Mouse (Mus musculus) neural tube, embryonic 13.5 days (tissue): ENCODE data around the gene Cacna1s. TPM values are rescaled to one million over a fixed set of nuclear protein-coding genes. Genes with fewer than 3 reads are reported as not detected.
A peak's percentile ranks its signal among the peaks of the same experiment; 100 is the strongest.

Experiments used
- ATAC-seq: fragments of 200-750 bp; cut with Nextera tagmentation; 2 replicates; pipeline ENCODE4 v1.8.0; 2017; ENCODE audit warnings: low read depth, mild to moderate bottlenecking, moderate TSS enrichment, moderate library complexity
- H3K27ac ChIP-seq: fragments of 300-500 bp; sonication (generic); replicated peaks from 2 replicates; pipeline ENCODE4 v1.5.1; 2015; ENCODE audit warnings: moderate library complexity, mild to moderate bottlenecking, inconsistent platforms
- H3K27me3 ChIP-seq: fragments of 300-500 bp; sonication (generic); 2 replicates; pipeline ENCODE4 v1.6.1; 2015; ENCODE audit warnings: mild to moderate bottlenecking, inconsistent platforms
- H3K36me3 ChIP-seq: fragments of 300-500 bp; sonication (generic); 2 replicates; pipeline ENCODE4 v1.6.1; 2015; ENCODE audit warnings: mild to moderate bottlenecking, inconsistent platforms
- H3K4me1 ChIP-seq: fragments of 300-500 bp; sonication (generic); replicated peaks from 2 replicates; pipeline ENCODE4 v1.6.1; 2015; ENCODE audit warnings: inconsistent platforms
- H3K4me2 ChIP-seq: fragments of 300-500 bp; sonication (generic); 2 replicates; pipeline ENCODE4 v1.6.1; 2015; ENCODE audit warnings: inconsistent platforms, mild to moderate bottlenecking, moderate library complexity
- H3K4me3 ChIP-seq: fragments of 300-500 bp; sonication (generic); 2 replicates; pipeline ENCODE4 v1.5.1; 2015; ENCODE audit warnings: mild to moderate bottlenecking, inconsistent platforms
- H3K9ac ChIP-seq: fragments of 300-500 bp; sonication (generic); 2 replicates; pipeline ENCODE4 v1.6.1; 2015; ENCODE audit warnings: moderate library complexity, mild to moderate bottlenecking, inconsistent platforms
- H3K9me3 ChIP-seq: fragments of 300-500 bp; sonication (generic); 2 replicates; pipeline ENCODE4 v1.6.1; 2016; ENCODE audit warnings: inconsistent platforms
- WGBS: fragments of 180-500 bp; shearing (Covaris S2); methylation state at CpG from one replicate; pipeline ENCODE4 v1.1.7; 2015; 5-methylcytosine and 5-hydroxymethylcytosine counted together
- polyA plus RNA-seq: library from polyadenylated mRNA; unstranded; fragments of >200 nt; fragmentation: Nextera tagmentation; extraction: Ambion mirVana; gene quantifications from 2 replicates; pipeline ENCODE4 v1.2.1, GENCODE M21; 2015

Gene Cacna1s
- polyA plus RNA-seq, 1 experiment from 2014 or later = 0.28 TPM

- no peaks in the 10 kb centered on the region for H3K36me3 ChIP-seq
- ATAC-seq = no peak
- no peak overlapping the region for H3K4me3 ChIP-seq
- no peak overlapping the region for H3K4me2 ChIP-seq
- WGBS = 85% methylated on average over 5 of the region's 5 CpGs
- no peaks in the 10 kb centered on the region for H3K27me3 ChIP-seq
- no peak overlapping the region for H3K9ac ChIP-seq
- H3K9me3 ChIP-seq = no peaks in the 10 kb centered on the region
- no peaks in the 10 kb centered on the region for H3K4me1 ChIP-seq
- no peak overlapping the region for H3K27ac ChIP-seq
Measured at GRCm38 (mm10) chr1:136094807-136095206, 42.3 kb downstream of the Cacna1s start.

GRCm38 (mm10) chr1:136102094-136102493 lies 49.5 kb downstream of the Cacna1s start:
- H3K9ac ChIP-seq = no peak overlapping the region
- ATAC-seq = no peak
- peaks cover 35% of the 10 kb centered on the region for H3K4me1 ChIP-seq
- WGBS = 75% methylated on average over 4 of the region's 4 CpGs
- no peaks in the 10 kb centered on the region for H3K27me3 ChIP-seq
- H3K27ac ChIP-seq = no peak overlapping the region
- no peak overlapping the region for H3K4me2 ChIP-seq
- no peaks in the 10 kb centered on the region for H3K9me3 ChIP-seq
- H3K36me3 ChIP-seq = no peaks in the 10 kb centered on the region
- H3K4me3 ChIP-seq = no peak overlapping the region

GRCm38 (mm10) chr1:136102551-136102950 lies 50.0 kb downstream of the Cacna1s start:
- no peak overlapping the region for H3K27ac ChIP-seq
- no peak for ATAC-seq
- no peak overlapping the region for H3K4me2 ChIP-seq
- no peaks in the 10 kb centered on the region for H3K27me3 ChIP-seq
- H3K4me3 ChIP-seq = no peak overlapping the region
- H3K9ac ChIP-seq = no peak overlapping the region
- H3K36me3 ChIP-seq = no peaks in the 10 kb centered on the region
- H3K4me1 ChIP-seq = peaks cover 35% of the 10 kb centered on the region
- 78% methylated on average over 3 of the region's 3 CpGs for WGBS
- no peaks in the 10 kb centered on the region for H3K9me3 ChIP-seq

GRCm38 (mm10) chr1:136102981-136103380 lies 50.4 kb downstream of the Cacna1s start:
- Histone ChIP-seq H3K36me3 (no peaks in the 10 kb centered on the region), H3K4me2 (no peak overlapping the region), H3K4me3 (no peak overlapping the region), H3K9ac (no peak overlapping the region), H3K9me3 (no peaks in the 10 kb centered on the region), H3K27me3 (no peaks in the 10 kb centered on the region), H3K4me1 (peaks cover 35% of the 10 kb centered on the region), H3K27ac (no peak overlapping the region)
- WGBS = 43% methylated on average over 2 of the region's 2 CpGs
- no peak for ATAC-seq

- H3K36me3 ChIP-seq = no peaks in the 10 kb centered on the region
- no peak overlapping the region for H3K27ac ChIP-seq
- no peak for ATAC-seq
- H3K9me3 ChIP-seq = no peaks in the 10 kb centered on the region
- H3K9ac ChIP-seq = no peak overlapping the region
- H3K4me1 ChIP-seq = peaks cover 35% of the 10 kb centered on the region
- H3K4me2 ChIP-seq = no peak overlapping the region
- no peak overlapping the region for H3K4me3 ChIP-seq
- WGBS = 80% methylated on average over 7 of the region's 7 CpGs
- H3K27me3 ChIP-seq = no peaks in the 10 kb centered on the region
Measured at GRCm38 (mm10) chr1:136103696-136104095, 51.1 kb downstream of the Cacna1s start.

GRCm38 (mm10) chr1:136104741-136105140 lies 52.2 kb downstream of the Cacna1s start:
- Histone ChIP-seq H3K27me3 (no peaks in the 10 kb centered on the region), H3K4me1 (peaks cover 35% of the 10 kb centered on the region), H3K9ac (peak overlapping the region; percentile 12; the same call in 1 of the 2 replicates), H3K27ac (0 out of 2 replicates have a peak overlapping the region, but pooled peaks have one; percentile 38), H3K4me3 (no peak overlapping the region), H3K9me3 (no peaks in the 10 kb centered on the region), H3K36me3 (no peaks in the 10 kb centered on the region), H3K4me2 (no peak overlapping the region)
- WGBS = 21% methylated on average over 4 of the region's 4 CpGs
- peak; percentile 74 for ATAC-seq

GRCm38 (mm10) chr1:136109464-136109863 lies 56.9 kb downstream of the Cacna1s start:
- Histone ChIP-seq H3K4me1 (peaks cover 12% of the 10 kb centered on the region), H3K27me3 (no peaks in the 10 kb centered on the region), H3K27ac (no peak overlapping the region), H3K36me3 (no peaks in the 10 kb centered on the region), H3K4me2 (no peak overlapping the region), H3K9ac (no peak overlapping the region), H3K9me3 (no peaks in the 10 kb centered on the region), H3K4me3 (no peak overlapping the region)
- 94% methylated on average over 2 of the region's 2 CpGs for WGBS
- no peak for ATAC-seq

GRCm38 (mm10) chr1:136116183-136116582 lies 63.6 kb downstream of the Cacna1s start:
- Histone ChIP-seq H3K4me1 (peaks cover 18% of the 10 kb centered on the region), H3K9me3 (no peaks in the 10 kb centered on the region), H3K27ac (no peak overlapping the region), H3K4me3 (no peak overlapping the region), H3K4me2 (no peak overlapping the region), H3K27me3 (no peaks in the 10 kb centered on the region), H3K9ac (no peak overlapping the region), H3K36me3 (no peaks in the 10 kb centered on the region)
- 31% methylated on average over 3 of the region's 3 CpGs for WGBS
- no peak for ATAC-seq

- H3K9ac ChIP-seq = no peak overlapping the region
- no peaks in the 10 kb centered on the region for H3K9me3 ChIP-seq
- H3K4me2 ChIP-seq = no peak overlapping the region
- no peak overlapping the region for H3K4me3 ChIP-seq
- H3K36me3 ChIP-seq = no peaks in the 10 kb centered on the region
- H3K27me3 ChIP-seq = no peaks in the 10 kb centered on the region
- 90% methylated on average over 9 of the region's 9 CpGs for WGBS
- H3K27ac ChIP-seq = no peak overlapping the region
- peaks cover 18% of the 10 kb centered on the region for H3K4me1 ChIP-seq
- no peak for ATAC-seq
Measured at GRCm38 (mm10) chr1:136117069-136117468, 64.5 kb downstream of the Cacna1s start.

GRCm38 (mm10) chr1:136118875-136119274 lies 66.3 kb downstream of the Cacna1s start:
- Histone ChIP-seq H3K4me2 (no peak overlapping the region), H3K4me1 (peaks cover 18% of the 10 kb centered on the region), H3K9ac (no peak overlapping the region), H3K27ac (no peak overlapping the region), H3K4me3 (no peak overlapping the region), H3K27me3 (no peaks in the 10 kb centered on the region), H3K9me3 (no peaks in the 10 kb centered on the region), H3K36me3 (no peaks in the 10 kb centered on the region)
- no peak for ATAC-seq
- 29% methylated on average over 8 of the region's 8 CpGs for WGBS

- Histone ChIP-seq H3K4me1 (peaks cover 22% of the 10 kb centered on the region), H3K9ac (no peak overlapping the region), H3K27ac (no peak overlapping the region), H3K4me3 (no peak overlapping the region), H3K36me3 (no peaks in the 10 kb centered on the region), H3K4me2 (no peak overlapping the region), H3K27me3 (no peaks in the 10 kb centered on the region), H3K9me3 (no peaks in the 10 kb centered on the region)
- 53% methylated on average over 7 of the region's 7 CpGs for WGBS
- no peak for ATAC-seq
Measured at GRCm38 (mm10) chr1:136119571-136120262, 67.2 kb downstream of the Cacna1s start.

- Histone ChIP-seq H3K4me2 (no peak overlapping the region), H3K4me3 (no peak overlapping the region), H3K27ac (no peak overlapping the region), H3K9ac (no peak overlapping the region), H3K36me3 (no peaks in the 10 kb centered on the region), H3K9me3 (no peaks in the 10 kb centered on the region), H3K27me3 (no peaks in the 10 kb centered on the region), H3K4me1 (peaks cover 22% of the 10 kb centered on the region)
- 74% methylated on average over 1 of the region's 1 CpGs for WGBS
- no peak for ATAC-seq
Measured at GRCm38 (mm10) chr1:136120263-136120603, 67.7 kb downstream of the Cacna1s start.

- no peak overlapping the region for H3K9ac ChIP-seq
- ATAC-seq = no peak
- H3K36me3 ChIP-seq = no peaks in the 10 kb centered on the region
- H3K4me3 ChIP-seq = no peak overlapping the region
- no peaks in the 10 kb centered on the region for H3K9me3 ChIP-seq
- no peaks in the 10 kb centered on the region for H3K27me3 ChIP-seq
- no peak overlapping the region for H3K4me2 ChIP-seq
- peaks cover 22% of the 10 kb centered on the region for H3K4me1 ChIP-seq
- H3K27ac ChIP-seq = no peak overlapping the region
- 48% methylated on average over 6 of the region's 6 CpGs for WGBS
Measured at GRCm38 (mm10) chr1:136120785-136121184, 68.2 kb downstream of the Cacna1s start.
